12 mouse cellular contexts compared by ENCODE assay signal in the genomic region with DNA sequence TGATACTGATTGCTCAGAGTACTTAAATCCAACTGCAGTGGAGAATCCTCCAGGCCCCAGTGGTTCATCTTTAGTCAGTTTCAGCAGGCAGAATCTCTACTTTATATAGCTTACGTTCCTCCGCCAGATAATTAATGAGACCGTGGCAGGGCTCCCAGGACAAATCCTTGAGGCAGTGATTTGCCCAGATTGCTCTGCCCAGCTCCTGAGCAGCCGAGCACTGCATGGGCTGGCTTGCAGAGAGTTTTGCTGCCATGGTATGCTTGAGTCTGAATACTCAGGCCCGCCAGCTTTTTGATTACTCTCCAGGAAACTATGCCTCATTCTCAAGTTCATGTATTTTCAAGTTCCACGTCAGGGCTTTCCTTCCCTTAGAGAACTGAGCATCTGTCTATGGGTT.
A peak's percentile ranks its signal among the peaks of the same experiment; 100 is the strongest.
DNase-seq lines count a peak whose midpoint lies in the region; ATAC-seq and TF ChIP-seq lines count a peak whose summit lies in the region.
"Had no signal": no experiment of that assay in that cellular context is flagged by ENCODE, and none has a peak within 500 bp of the region (broad histone marks: within the 10 kb centered on the region; RNA-seq: fewer than 3 reads in every experiment).

No protein-coding gene starts in this region.

- peak; percentile 28 for DNase-seq in heart, postnatal 0 days (ENCODE audit: low spot score)
- DNase-seq in heart, postnatal 4 days, result no peak
- peak; percentile 76 for DNase-seq in Muller cell, postnatal 12 days (ENCODE audit: inconsistent ontology term)
- peak; percentile 37 for DNase-seq in NIH3T3 (ENCODE audit: low read depth)
- peak; percentile 66 for DNase-seq in forebrain, embryonic 14.5 days (ENCODE audit: low spot score)
- DNase-seq in T-cell, adult 2 months (ENCODE audit: low spot score), result no peak
- DNase-seq in left cerebral cortex, postnatal 36 days (ENCODE audit: low spot score in 2 of 2), result no peak
- DNase-seq: cerebellum, adult 11 months; heart, postnatal 36 days had no signal

- peak overlapping the region; percentile 55 for H3K27ac ChIP-seq in heart, postnatal 0 days (ENCODE audit: low read depth)
- H3K27ac ChIP-seq in forebrain, embryonic 14.5 days (ENCODE audit: low read depth, low read length), result no peak overlapping the region
- H3K27ac ChIP-seq: liver, embryonic 14.5 days; neural tube, embryonic 12.5 days; stomach, embryonic 15.5 days had no signal

- ATAC-seq in heart, postnatal 0 days (ENCODE audit: insufficient read depth, low read depth), result no peak
- 0 out of 2 replicates have a peak, but pooled peaks have one; percentile 47 for ATAC-seq in forebrain, embryonic 14.5 days

- H3K36me3 ChIP-seq in heart, postnatal 0 days (replicated peaks; ENCODE audit: control insufficient read depth, insufficient read depth, low read length), result peaks cover 15% of the 10 kb centered on the region
- peaks cover 14% of the 10 kb centered on the region; the same call in 1 of the 2 replicates for H3K36me3 ChIP-seq in forebrain, embryonic 14.5 days (ENCODE audit: control insufficient read depth, insufficient read depth, low read length)
- H3K36me3 ChIP-seq: stomach, embryonic 15.5 days had no signal

- TF ChIP-seq EP300 in heart, postnatal 0 days (IDR thresholded peaks at IDR 0.05; ENCODE audit: low read depth), result no peak

- TF ChIP-seq CTCF in heart, postnatal 0 days (IDR thresholded peaks at IDR 0.05; ENCODE audit: low read depth), result no peak

- WGBS in heart, postnatal 0 days, result 31% methylated on average over 6 of the region's 6 CpGs
- WGBS in forebrain, embryonic 14.5 days, result 53% methylated on average over 6 of the region's 6 CpGs

- H3K4me3 ChIP-seq in heart, postnatal 0 days (ENCODE audit: low read depth, low read length), result no peak overlapping the region
- no peak overlapping the region for H3K4me3 ChIP-seq in forebrain, embryonic 14.5 days (ENCODE audit: low read depth, low read length)
- H3K4me3 ChIP-seq: neural tube, embryonic 12.5 days; stomach, embryonic 15.5 days had no signal

- no peak overlapping the region for H3K4me2 ChIP-seq in heart, postnatal 0 days (ENCODE audit: low read depth, low read length)
- no peak overlapping the region for H3K4me2 ChIP-seq in forebrain, embryonic 14.5 days (ENCODE audit: low read length)
- H3K4me2 ChIP-seq: neural tube, embryonic 12.5 days; stomach, embryonic 15.5 days had no signal

- no peaks in the 10 kb centered on the region for H3K27me3 ChIP-seq in heart, postnatal 0 days (ENCODE audit: control insufficient read depth, insufficient read depth, low read length)
- no peaks in the 10 kb centered on the region for H3K27me3 ChIP-seq in forebrain, embryonic 14.5 days (replicated peaks; ENCODE audit: control insufficient read depth, insufficient read depth, low read length)
- H3K27me3 ChIP-seq: neural tube, embryonic 12.5 days; stomach, embryonic 15.5 days had no signal

- H3K9ac ChIP-seq in heart, postnatal 0 days (replicated peaks; ENCODE audit: low read depth, low read length), result no peak overlapping the region
- H3K9ac ChIP-seq in forebrain, embryonic 14.5 days (ENCODE audit: low read length), result no peak overlapping the region
- H3K9ac ChIP-seq: liver, embryonic 14.5 days; neural tube, embryonic 12.5 days; stomach, embryonic 15.5 days had no signal

- intact Hi-C loops in left cerebral cortex, postnatal 36 days (cut with DNase I), result no loop called here

- H3K4me1 ChIP-seq in heart, postnatal 0 days (ENCODE audit: control insufficient read depth, insufficient read depth), result peaks cover 11% of the 10 kb centered on the region
- H3K4me1 ChIP-seq in forebrain, embryonic 14.5 days (ENCODE audit: control insufficient read depth, insufficient read depth, low read length), result peaks cover 19% of the 10 kb centered on the region
- H3K4me1 ChIP-seq: stomach, embryonic 15.5 days had no signal

- H3K9me3 ChIP-seq in heart, postnatal 0 days (replicated peaks; ENCODE audit: control insufficient read depth, low read length), result no peaks in the 10 kb centered on the region
- H3K9me3 ChIP-seq in forebrain, embryonic 14.5 days (replicated peaks; ENCODE audit: control insufficient read depth, low read length), result no peaks in the 10 kb centered on the region
- H3K9me3 ChIP-seq: neural tube, embryonic 12.5 days; stomach, embryonic 15.5 days had no signal

Comparison
In these comparisons a context has a peak if more than half of its experiments do, and no peak if none do; other contexts are left out.
1. DNase-seq: peak in heart, postnatal 0 days (single experiment), Muller cell, postnatal 12 days (single experiment), NIH3T3 (single experiment) and forebrain, embryonic 14.5 days (single experiment); none in heart, postnatal 4 days (single experiment), T-cell, adult 2 months (single experiment) and left cerebral cortex, postnatal 36 days (0 of 2).